Mouse (Mus musculus) liver, embryonic 11.5 days (tissue): ENCODE measurements around the gene Apol9b. TPM values are rescaled to one million over a fixed set of nuclear protein-coding genes. Genes with fewer than 3 reads are reported as not detected.
"Not testable (repeated sequence)": the region's sequence is repeated elsewhere in the genome, so short reads cannot be mapped to it uniquely, and the experiment has no call there.

Experiments
- ATAC-seq: fragments of 200-750 bp; cut with Nextera tagmentation; replicated peaks from 2 replicates; pipeline ENCODE4 v1.8.0; 2017; ENCODE audit warnings: moderate number of reproducible peaks, mild to moderate bottlenecking, moderate TSS enrichment, moderate library complexity; ENCODE audit not compliant: low FRiP score
- DNase-seq: peaks from one replicate; pipeline ENCODE4 v3.0.0-alpha.2; 2017; ENCODE audit warnings: low spot score
- H3K27ac ChIP-seq: fragments of 300-500 bp; sonication (generic); 2 replicates; pipeline ENCODE4 v1.5.1; 2014; ENCODE audit warnings: mild to moderate bottlenecking, low read depth, low read length, control low read depth
- H3K27me3 ChIP-seq: fragments of 300-500 bp; sonication (generic); replicated peaks from 2 replicates; pipeline ENCODE4 v1.6.1; 2014; ENCODE audit warnings: low read length, mixed read lengths; ENCODE audit not compliant: control insufficient read depth, insufficient read depth
- H3K36me3 ChIP-seq: fragments of 300-500 bp; sonication (generic); 2 replicates; pipeline ENCODE4 v1.6.1; 2014; ENCODE audit warnings: mild to moderate bottlenecking, low read length, moderate library complexity, mixed read lengths; ENCODE audit not compliant: control insufficient read depth, insufficient read depth
- H3K4me1 ChIP-seq: fragments of 300-500 bp; sonication (generic); replicated peaks from 2 replicates; pipeline ENCODE4 v1.6.1; 2014; ENCODE audit warnings: low read length, mixed read lengths; ENCODE audit not compliant: control insufficient read depth, insufficient read depth
- H3K4me2 ChIP-seq: fragments of 300-500 bp; sonication (generic); 2 replicates; pipeline ENCODE4 v1.6.1; 2014; ENCODE audit warnings: mild to moderate bottlenecking, control low read depth, moderate library complexity
- H3K4me3 ChIP-seq: fragments of 300-500 bp; sonication (generic); 2 replicates; pipeline ENCODE4 v1.5.1; 2014; ENCODE audit warnings: low read depth, low read length, control low read depth
- H3K9ac ChIP-seq: fragments of 300-500 bp; sonication (generic); 2 replicates; pipeline ENCODE4 v1.6.1; 2014; ENCODE audit warnings: low read depth, low read length, control low read depth
- H3K9me3 ChIP-seq: fragments of 300-500 bp; sonication (generic); 2 replicates; pipeline ENCODE4 v1.6.1; 2016; ENCODE audit warnings: low read length, inconsistent platforms, mixed read lengths; ENCODE audit not compliant: control insufficient read depth
- WGBS: fragments of 180-500 bp; shearing (Covaris S2); extraction: QIAGEN DNeasy Blood & Tissue Kit; methylation state at CpG from one replicate; pipeline ENCODE4 v1.1.7; 2014; 5-methylcytosine and 5-hydroxymethylcytosine counted together
- polyA plus RNA-seq: library from polyadenylated mRNA; unstranded; fragments of >200 nt; fragmentation: Nextera tagmentation; extraction: Ambion mirVana; gene quantifications from 2 replicates; pipeline ENCODE4 v1.2.1, GENCODE M21; 2014

The Apol9b gene
- polyA plus RNA-seq, 1 experiment from 2014 or later, result not detected

GRCm38 (mm10) chr15:77740511-77741297 is 11.9 kb downstream of the Apol9b start:
- no peak overlapping the region for H3K4me3 ChIP-seq
- WGBS, result 69% methylated on average over 9 of the region's 9 CpGs
- no peaks in the 10 kb centered on the region for H3K4me1 ChIP-seq
- H3K36me3 ChIP-seq, result no peaks in the 10 kb centered on the region
- H3K4me2 ChIP-seq, result no peak overlapping the region
- H3K27me3 ChIP-seq, result no peaks in the 10 kb centered on the region
- H3K9ac ChIP-seq, result no peak overlapping the region
- DNase-seq (no peak), ATAC-seq (no peak)
- H3K9me3 ChIP-seq, result no peaks in the 10 kb centered on the region
- no peak overlapping the region for H3K27ac ChIP-seq

GRCm38 (mm10) chr15:77741556-77741955 is 12.7 kb downstream of the Apol9b start:
- WGBS, result 77% methylated on average over 6 of the region's 6 CpGs
- H3K9ac ChIP-seq, result not testable (repeated sequence)

DNA sequence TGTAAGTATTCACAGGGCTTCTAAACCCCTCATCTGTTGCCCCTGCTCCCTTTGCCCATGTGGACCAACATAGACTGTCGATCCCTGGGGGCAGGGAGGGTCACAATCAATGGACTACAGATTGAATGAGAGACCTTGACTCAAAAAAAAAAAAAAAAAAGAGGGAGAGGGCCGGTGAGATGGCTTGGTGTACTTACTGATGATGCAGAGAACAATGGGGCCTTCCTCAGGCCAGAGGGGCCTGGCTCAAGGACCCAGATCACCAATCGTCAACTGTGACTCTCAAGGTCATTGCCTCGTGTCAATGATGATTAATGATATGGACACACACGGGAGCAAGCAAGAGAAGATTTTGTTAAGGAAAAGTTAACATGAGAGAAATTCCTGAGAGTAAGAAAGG is 15.8 kb downstream of the Apol9b start:
- Histone ChIP-seq H3K9me3 (no peaks in the 10 kb centered on the region), H3K27me3 (no peaks in the 10 kb centered on the region), H3K36me3 (no peaks in the 10 kb centered on the region), H3K4me2 (no peak overlapping the region), H3K4me1 (no peaks in the 10 kb centered on the region), H3K27ac (no peak overlapping the region), H3K9ac (no peak overlapping the region), H3K4me3 (no peak overlapping the region)
- no peak for DNase-seq
- ATAC-seq, result no peak
- 37% methylated on average over 5 of the region's 5 CpGs for whole genome bisulfite sequencing

More at GRCm38 (mm10) chr15:77741556-77741955, 12.7 kb downstream of the Apol9b start:
- not testable (repeated sequence) for H3K4me3 ChIP-seq, H3K4me1 ChIP-seq, H3K27me3 ChIP-seq, H3K9me3 ChIP-seq, H3K4me2 ChIP-seq, H3K36me3 ChIP-seq, H3K27ac ChIP-seq, DNase-seq, ATAC-seq

GRCm38 (mm10) chr15:77745081-77745480 is 16.2 kb downstream of the Apol9b start:
- H3K4me1 ChIP-seq, result no peaks in the 10 kb centered on the region
- no peak overlapping the region for H3K4me2 ChIP-seq
- DNase-seq (no peak), ATAC-seq (no peak)
- H3K27ac ChIP-seq, result no peak overlapping the region
- no peaks in the 10 kb centered on the region for H3K9me3 ChIP-seq
- no peaks in the 10 kb centered on the region for H3K27me3 ChIP-seq
- H3K36me3 ChIP-seq, result no peaks in the 10 kb centered on the region
- H3K4me3 ChIP-seq, result no peak overlapping the region
- H3K9ac ChIP-seq, result no peak overlapping the region

DNA sequence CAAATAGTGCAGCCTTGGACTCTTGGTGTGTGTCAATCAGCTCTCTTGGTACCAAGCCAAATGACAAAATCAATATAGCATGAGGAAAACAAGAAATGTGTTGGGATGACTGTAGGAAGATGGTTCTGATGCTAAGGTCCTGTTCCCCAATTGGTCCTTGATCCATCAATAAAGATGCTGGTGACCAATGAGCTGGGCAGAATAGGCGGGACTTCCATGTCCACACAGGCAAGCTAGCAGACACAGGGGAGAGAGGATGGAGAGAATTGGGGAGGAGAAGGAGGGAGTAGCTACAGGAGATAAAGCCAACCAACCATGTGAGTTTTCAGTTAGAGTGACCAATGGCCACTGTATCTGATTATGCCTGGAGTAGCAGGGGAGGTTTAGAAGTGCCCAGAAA is 17.5 kb downstream of the Apol9b start:
- DNase-seq (no peak), ATAC-seq (no peak)
- Histone ChIP-seq H3K27ac (no peak overlapping the region), H3K4me1 (no peaks in the 10 kb centered on the region), H3K4me2 (no peak overlapping the region), H3K36me3 (no peaks in the 10 kb centered on the region), H3K9ac (no peak overlapping the region), H3K4me3 (no peak overlapping the region), H3K9me3 (no peaks in the 10 kb centered on the region), H3K27me3 (no peaks in the 10 kb centered on the region)
- WGBS, result 91% methylated on average over 1 of the region's 1 CpGs

DNA sequence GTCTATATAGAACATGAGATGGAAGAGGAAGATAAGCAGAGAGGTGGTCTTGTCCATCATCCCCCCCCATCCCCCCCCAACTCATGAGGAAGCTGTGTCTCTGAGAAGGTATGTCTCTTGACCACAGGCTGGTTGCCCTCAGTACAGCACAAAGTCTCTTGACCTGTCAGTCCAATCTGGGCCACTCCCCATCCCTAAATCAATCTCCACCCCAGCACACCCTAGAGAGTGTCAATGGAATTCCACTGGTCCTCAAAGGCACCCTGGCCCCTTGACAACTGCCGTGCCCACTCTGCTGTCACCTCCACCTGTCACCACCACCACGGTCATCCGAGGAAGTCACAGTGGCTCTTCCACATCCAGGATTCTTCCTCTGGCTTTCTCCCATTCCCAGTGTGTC is 19.6 kb downstream of the Apol9b start:
- DNase-seq, result no peak
- H3K4me2 ChIP-seq, result no peak overlapping the region
- H3K4me3 ChIP-seq, result no peak overlapping the region
- H3K27ac ChIP-seq, result no peak overlapping the region
- H3K4me1 ChIP-seq, result no peaks in the 10 kb centered on the region
- no peak overlapping the region for H3K9ac ChIP-seq
- no peaks in the 10 kb centered on the region for H3K9me3 ChIP-seq
- H3K27me3 ChIP-seq, result no peaks in the 10 kb centered on the region
- ATAC-seq, result no peak
- 81% methylated on average over 3 of the region's 3 CpGs for WGBS
- H3K36me3 ChIP-seq, result no peaks in the 10 kb centered on the region

GRCm38 (mm10) chr15:77749717-77750116 is 20.9 kb downstream of the Apol9b start:
- Histone ChIP-seq H3K9ac (no peak overlapping the region), H3K27me3 (no peaks in the 10 kb centered on the region), H3K36me3 (no peaks in the 10 kb centered on the region), H3K4me2 (no peak overlapping the region), H3K4me1 (no peaks in the 10 kb centered on the region), H3K9me3 (no peaks in the 10 kb centered on the region), H3K27ac (no peak overlapping the region), H3K4me3 (no peak overlapping the region)
- no peak for ATAC-seq
- WGBS, result 90% methylated on average over 10 of the region's 10 CpGs
- DNase-seq, result no peak

GRCm38 (mm10) chr15:77750461-77750860 is 21.6 kb downstream of the Apol9b start:
- no peak overlapping the region for H3K27ac ChIP-seq
- no peak overlapping the region for H3K4me3 ChIP-seq
- 22% methylated on average over 1 of the region's 1 CpGs for WGBS
- H3K4me1 ChIP-seq, result peaks cover under 1% of the 10 kb centered on the region
- no peaks in the 10 kb centered on the region for H3K36me3 ChIP-seq
- no peak overlapping the region for H3K9ac ChIP-seq
- ATAC-seq (no peak), DNase-seq (no peak)
- no peak overlapping the region for H3K4me2 ChIP-seq
- no peaks in the 10 kb centered on the region for H3K9me3 ChIP-seq
- H3K27me3 ChIP-seq, result no peaks in the 10 kb centered on the region

DNA sequence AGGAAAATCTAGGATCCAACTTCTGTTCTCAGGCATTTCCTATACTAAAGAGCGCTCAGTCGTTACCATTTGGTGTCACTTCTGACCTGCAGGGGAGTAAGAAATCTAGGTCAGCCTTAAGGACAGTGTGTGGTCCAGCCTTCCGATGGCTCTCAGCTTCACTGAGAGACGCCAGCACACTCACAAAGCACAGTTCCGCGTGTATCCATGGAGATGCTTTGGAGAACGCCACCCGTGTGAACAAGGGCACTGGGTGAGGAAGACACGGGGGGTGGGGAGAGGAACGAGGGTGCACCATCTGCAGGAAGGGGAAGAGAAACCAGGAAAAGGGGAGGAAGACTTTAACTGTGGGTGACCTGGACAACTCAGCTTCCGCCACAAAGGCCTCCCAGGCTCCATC is 23.6 kb downstream of the Apol9b start:
- H3K4me3 ChIP-seq, result no peak overlapping the region

More for the DNA sequence above, 23.6 kb downstream of the Apol9b start:
- DNase-seq (no peak), ATAC-seq (no peak)
- 60% methylated on average over 11 of the region's 11 CpGs for WGBS
- H3K27me3 ChIP-seq, result no peaks in the 10 kb centered on the region
- no peak overlapping the region for H3K4me2 ChIP-seq
- H3K4me1 ChIP-seq, result peaks cover 15% of the 10 kb centered on the region
- H3K36me3 ChIP-seq, result no peaks in the 10 kb centered on the region
- no peaks in the 10 kb centered on the region for H3K9me3 ChIP-seq
- no peak overlapping the region for H3K9ac ChIP-seq
- H3K27ac ChIP-seq, result no peak overlapping the region
